Mouse (Mus musculus) telencephalon, adult 2 months (tissue): ENCODE results near the gene Mycbp.
"Not testable (repeated sequence)": the region's sequence is repeated elsewhere in the genome, so short reads cannot be mapped to it uniquely, and the experiment has no call there.

Experiments used
- DNase-seq: peaks from one replicate; pipeline ENCODE4 v3.0.0-alpha.2; 2011; ENCODE audit warnings: low read depth, low spot score

Mycbp gene

GRCm38 (mm10) chr4:123940878-123941277 lies 36.2 kb downstream of the Mycbp start:
- DNase-seq: not testable (repeated sequence)

GRCm38 (mm10) chr4:123946701-123947100 lies 42.1 kb downstream of the Mycbp start:
- DNase-seq: no peak

GRCm38 (mm10) chr4:123947149-123947548 lies 42.5 kb downstream of the Mycbp start:
- no peak for DNase-seq

DNA sequence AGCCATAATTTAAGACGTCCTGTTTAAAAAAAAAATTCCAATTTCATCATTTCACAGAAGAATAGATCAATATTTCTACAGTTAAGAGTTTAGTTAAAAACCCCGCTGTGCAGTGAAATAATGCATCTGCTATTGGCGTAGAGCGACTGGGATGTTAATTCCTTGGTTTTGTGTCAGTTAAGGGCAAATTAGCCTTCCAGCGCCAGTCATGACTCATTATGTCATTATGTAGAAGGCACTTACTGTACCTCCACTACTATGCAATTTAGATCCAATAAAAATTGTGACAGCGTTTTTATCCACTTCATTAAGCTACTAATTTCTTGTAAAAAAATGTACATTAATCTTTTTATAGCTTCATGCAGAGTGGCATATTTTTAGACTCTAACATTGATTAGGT lies 44.3 kb downstream of the Mycbp start:
- no peak for DNase-seq

- no peak for DNase-seq
Observed at GRCm38 (mm10) chr4:123949649-123950048, 45.0 kb downstream of the Mycbp start.

GRCm38 (mm10) chr4:123952059-123952458 lies 47.4 kb downstream of the Mycbp start:
- DNase-seq: no peak

DNA sequence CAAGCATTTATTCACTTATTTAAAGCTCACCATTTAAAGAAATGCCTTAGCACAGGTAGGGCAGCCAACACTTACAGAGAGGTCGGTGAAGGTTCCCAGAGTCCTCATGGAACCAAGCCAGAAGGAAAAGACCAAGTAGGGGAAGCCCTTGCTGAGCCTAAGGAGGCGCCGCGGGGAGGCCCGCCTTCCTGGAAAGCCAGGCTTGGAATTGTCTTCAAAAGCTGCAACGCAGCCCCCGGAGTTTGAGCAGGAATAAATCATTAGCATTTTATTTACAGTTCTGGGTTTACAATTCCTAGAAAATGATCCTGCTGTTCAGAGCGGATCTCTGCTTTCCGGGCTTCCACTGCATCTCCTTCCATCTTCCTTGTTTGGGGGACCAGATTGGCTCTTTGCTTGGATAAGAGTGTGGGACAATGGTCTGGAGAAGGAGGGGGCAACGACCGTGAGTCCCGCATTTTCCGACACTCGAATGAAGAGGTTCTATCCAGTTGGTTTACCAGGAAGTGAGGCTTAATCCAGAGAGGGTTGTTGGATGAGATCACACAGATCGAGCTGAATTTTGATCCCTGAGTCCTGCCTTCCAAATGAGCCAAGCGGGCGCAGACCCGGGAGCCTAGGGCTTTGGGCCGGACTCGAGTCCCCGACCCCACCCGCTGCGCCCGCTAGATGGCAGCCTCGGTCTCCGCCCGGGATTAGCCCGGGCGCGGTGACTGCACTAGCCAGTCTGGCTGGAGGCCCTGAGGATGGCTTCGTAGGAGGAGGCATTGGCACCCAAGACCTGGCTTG lies 52.3 kb downstream of the Mycbp start:
- no peak for DNase-seq

DNA sequence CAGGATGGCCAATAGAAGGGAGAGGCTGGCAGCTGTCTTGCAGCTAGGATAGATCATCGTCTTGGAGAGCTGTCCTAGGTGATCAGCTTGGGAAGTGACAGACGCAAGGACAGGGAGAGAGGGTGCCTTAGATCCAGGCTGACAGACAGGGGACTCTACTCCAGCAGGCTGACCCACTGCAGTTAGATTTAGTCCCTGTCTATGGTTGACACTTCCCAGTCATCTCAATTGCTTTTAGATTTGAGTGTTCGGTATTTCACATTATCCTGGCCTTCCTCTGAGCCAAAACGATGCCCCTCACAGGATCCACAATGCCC lies 52.8 kb downstream of the Mycbp start:
- DNase-seq: no peak

GRCm38 (mm10) chr4:123957891-123958290 lies 53.3 kb downstream of the Mycbp start:
- DNase-seq: no peak

DNA sequence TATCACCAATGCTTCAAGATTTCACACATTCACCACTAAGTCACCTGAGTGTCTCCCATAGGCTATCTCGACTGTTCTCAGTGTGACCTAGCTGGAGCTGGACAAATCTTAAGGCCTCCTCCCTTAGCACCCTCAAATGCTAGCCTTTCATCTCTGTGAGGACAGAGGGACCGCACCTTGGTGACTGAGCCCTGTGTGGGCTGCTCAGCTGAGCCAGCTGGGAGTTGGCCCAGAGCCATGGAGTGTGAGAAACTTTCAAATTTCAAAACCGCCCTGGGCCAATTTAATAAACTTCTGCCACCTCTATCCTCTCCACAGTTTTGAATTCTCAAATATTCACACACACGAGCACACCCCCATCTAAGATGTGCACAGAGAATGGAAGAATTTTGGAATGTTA lies 56.3 kb downstream of the Mycbp start:
- no peak for DNase-seq
